Mouse (Mus musculus): ENCODE data around the gene Erp27. TPM values are rescaled to one million over a fixed set of nuclear protein-coding genes. Genes with fewer than 3 reads are reported as not detected.

Gene Erp27
- polyA plus RNA-seq, 1 experiment, result 0.05 TPM

DNA sequence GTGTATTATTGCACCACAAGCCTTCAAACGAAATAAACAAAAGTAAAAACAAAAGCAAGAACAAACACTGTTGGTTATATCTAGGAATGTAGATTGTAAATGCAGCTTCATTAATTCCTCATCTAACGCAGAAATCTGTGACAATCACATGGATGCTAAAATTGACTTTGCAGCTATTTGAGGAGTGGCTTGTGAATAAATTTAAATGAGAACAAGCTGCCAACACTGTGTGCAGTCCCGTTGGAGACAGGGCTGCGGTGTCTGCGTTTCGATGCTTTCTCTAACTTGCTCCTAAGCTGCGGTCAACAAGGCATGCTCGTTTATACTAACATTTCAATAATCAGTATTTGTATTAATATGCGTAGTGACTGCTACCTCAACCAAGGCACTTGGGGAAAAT, 20.3 kb upstream of the Erp27 start:
- Histone ChIP-seq H3K4me2 (ENCODE audit: low read depth) (no peak overlapping the region), H3K4me3 (no peak overlapping the region), H3K79me2 (ENCODE audit: control insufficient read depth, insufficient read depth) (no peaks in the 10 kb centered on the region), H3K27me3 (ENCODE audit: control insufficient read depth, insufficient read depth, insufficient read length) (no peaks in the 10 kb centered on the region), H3K36me3 (ENCODE audit: control insufficient read depth, insufficient read depth) (no peaks in the 10 kb centered on the region), H3ac (ENCODE audit: control insufficient read depth, insufficient read length) (no peak overlapping the region)
- TF ChIP-seq SRF (IDR thresholded peaks at IDR 0.05; ENCODE audit: control insufficient read depth, insufficient read length, low read depth), result no peak
- no peak for TF ChIP-seq CEBPB (IDR thresholded peaks at IDR 0.05; ENCODE audit: insufficient read depth, poor library complexity, severe bottlenecking)
- TF ChIP-seq TCF12 (IDR thresholded peaks at IDR 0.05; ENCODE audit: insufficient read depth, poor library complexity, severe bottlenecking), result no peak
- no peak for TF ChIP-seq E2F4 (IDR thresholded peaks at IDR 0.05; ENCODE audit: insufficient read depth)
- no peak for TF ChIP-seq TCF3 (IDR thresholded peaks at IDR 0.05; ENCODE audit: insufficient read length, low read depth)
- TF ChIP-seq POLR2AphosphoS2 (IDR thresholded peaks at IDR 0.05; ENCODE audit: insufficient read length, low read depth), result no peak
- no peak for TF ChIP-seq POLR2A (IDR thresholded peaks at IDR 0.05; ENCODE audit: insufficient read length, low read depth)
- TF ChIP-seq MAX (IDR thresholded peaks at IDR 0.05; ENCODE audit: low read depth), result no peak
- no peak for TF ChIP-seq REST (IDR thresholded peaks at IDR 0.05; ENCODE audit: insufficient read depth, insufficient read length)
- TF ChIP-seq MYOG (IDR thresholded peaks at IDR 0.05; ENCODE audit: control insufficient read depth in 1 of 3, insufficient read depth in 1 of 3, insufficient read length in 2 of 3, low read depth in 2 of 3), result no peak
- TF ChIP-seq USF1 (IDR thresholded peaks at IDR 0.05; ENCODE audit: low read depth), result no peak
- no peak for TF ChIP-seq MYOD1 (IDR thresholded peaks at IDR 0.05; ENCODE audit: control insufficient read depth in 1 of 3, insufficient read length in 2 of 3, low read depth in 2 of 3)

DNA sequence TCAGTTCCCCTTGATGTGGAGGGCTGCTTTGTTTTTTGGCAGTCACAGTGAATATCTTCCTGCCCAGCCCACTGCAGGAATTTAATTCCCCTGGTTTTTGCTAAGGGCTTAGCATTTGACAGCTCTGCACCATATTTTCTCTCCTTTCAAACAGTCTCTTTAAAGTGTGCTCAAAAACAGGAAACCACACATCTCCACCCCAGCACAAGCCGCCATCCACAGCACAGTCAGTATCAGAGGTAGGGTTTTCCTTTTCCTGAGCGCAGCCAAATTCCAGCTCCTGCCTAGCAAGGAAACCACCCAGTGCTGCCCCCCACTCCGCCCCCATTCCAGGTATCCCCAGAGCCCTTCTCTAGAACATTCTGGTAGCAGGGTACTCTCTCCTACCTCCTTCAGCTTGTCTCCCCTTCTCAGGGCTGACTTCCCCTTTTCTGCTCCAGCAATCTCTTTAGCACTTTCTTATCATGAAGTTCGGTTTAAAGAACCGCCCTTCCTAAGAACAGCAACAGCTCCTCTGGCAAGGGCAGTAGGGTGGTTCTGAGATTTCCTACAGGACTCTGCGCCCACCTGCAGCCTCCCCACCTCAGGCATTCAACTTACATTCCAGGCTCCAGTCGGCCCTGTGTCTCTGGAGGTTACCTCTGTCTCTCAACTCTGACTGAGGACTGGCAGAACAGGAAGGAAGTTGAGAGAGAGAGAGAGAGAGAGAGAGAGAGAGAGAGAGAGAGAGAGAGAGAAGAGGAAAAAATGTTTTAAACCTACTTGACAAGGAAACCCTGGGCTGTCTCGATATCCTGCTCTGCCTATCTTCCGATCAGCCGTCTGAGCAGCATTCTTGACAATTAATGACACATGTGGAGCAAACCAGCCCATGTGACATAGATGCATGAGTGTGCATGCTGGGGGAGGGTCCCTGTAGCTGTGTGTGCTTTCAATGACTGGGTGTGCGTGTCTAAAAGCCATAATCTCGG, 19.4 kb upstream of the Erp27 start, which contains the start of gene Arhgdib:
TSS of gene Arhgdib (minus strand) at position 849 of the 971 bp plus-strand sequence.
- H3K36me3 ChIP-seq (ENCODE audit: control insufficient read depth, insufficient read depth), result no peaks in the 10 kb centered on the region
- H3K79me2 ChIP-seq (ENCODE audit: control insufficient read depth, insufficient read depth), result no peaks in the 10 kb centered on the region
- no peaks in the 10 kb centered on the region for H3K27me3 ChIP-seq (ENCODE audit: control insufficient read depth, insufficient read depth, insufficient read length)
- no peak within 1 kb of the TSS for H3K4me3 ChIP-seq
- no peak for TF ChIP-seq E2F4 (IDR thresholded peaks at IDR 0.05; ENCODE audit: insufficient read depth)
- no peak for TF ChIP-seq POLR2A (IDR thresholded peaks at IDR 0.05; ENCODE audit: insufficient read length, low read depth)
- no peak for TF ChIP-seq MYOG (IDR thresholded peaks at IDR 0.05; ENCODE audit: control insufficient read depth in 1 of 3, insufficient read depth in 1 of 3, insufficient read length in 2 of 3, low read depth in 2 of 3)
- peak within 1 kb of the TSS; percentile 63 for H3K4me2 ChIP-seq (ENCODE audit: low read depth)
- H3ac ChIP-seq (ENCODE audit: control insufficient read depth, insufficient read length), result no peak within 1 kb of the TSS

DNA sequence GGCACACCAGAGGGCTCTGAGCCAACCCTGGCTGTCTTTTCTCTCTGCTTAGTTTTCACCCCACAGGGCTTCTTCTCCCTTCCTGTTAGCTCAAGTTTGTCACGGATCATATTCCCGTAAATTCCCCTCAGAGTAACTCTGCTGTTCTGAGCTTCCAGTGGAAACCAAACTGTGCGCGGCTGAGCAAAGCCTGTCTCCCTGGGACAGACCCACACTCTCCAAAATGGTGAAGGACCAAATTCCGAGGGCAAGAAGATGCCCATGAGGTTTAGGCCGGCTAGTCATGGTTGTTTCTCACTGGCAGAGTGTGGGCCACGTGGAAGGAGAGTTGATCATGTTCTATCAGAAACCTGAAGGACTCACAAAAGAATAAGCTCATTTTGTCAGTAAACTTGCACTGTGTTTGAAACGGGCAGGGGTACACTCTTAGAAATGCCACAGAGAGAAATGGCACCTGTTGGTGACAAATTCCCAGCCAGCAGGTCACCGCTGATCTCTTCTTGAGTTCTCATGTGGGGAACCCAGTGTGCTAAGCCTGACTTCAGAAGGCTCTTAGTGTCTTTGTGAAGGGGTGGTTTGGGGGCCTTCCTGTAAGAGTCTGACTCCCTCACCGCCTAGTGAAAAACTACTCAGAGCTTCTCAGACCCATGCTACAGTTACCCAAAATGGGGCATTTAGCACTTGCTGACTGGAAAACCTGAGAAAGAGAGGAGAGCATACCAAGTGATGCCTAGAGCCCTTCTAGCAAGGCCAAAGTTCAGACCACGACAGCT, 18.4 kb upstream of the Erp27 start:
- H3K4me3 ChIP-seq, result no peak overlapping the region
- H3K79me2 ChIP-seq (ENCODE audit: control insufficient read depth, insufficient read depth), result no peaks in the 10 kb centered on the region
- H3K4me2 ChIP-seq (ENCODE audit: low read depth), result peak overlapping the region; percentile 63
- no peaks in the 10 kb centered on the region for H3K36me3 ChIP-seq (ENCODE audit: control insufficient read depth, insufficient read depth)
- H3ac ChIP-seq (ENCODE audit: control insufficient read depth, insufficient read length), result no peak overlapping the region
- TF ChIP-seq MYOD1 (IDR thresholded peaks at IDR 0.05; ENCODE audit: control insufficient read depth in 1 of 3, insufficient read length in 2 of 3, low read depth in 2 of 3) (peak in 1 of 3 experiments; percentile 29), MYOG (IDR thresholded peaks at IDR 0.05; ENCODE audit: control insufficient read depth in 1 of 3, insufficient read depth in 1 of 3, insufficient read length in 2 of 3, low read depth in 2 of 3) (peak in 1 of 3 experiments; percentile 28), POLR2AphosphoS2 (IDR thresholded peaks at IDR 0.05; ENCODE audit: insufficient read length, low read depth) (no peak)
- no peaks in the 10 kb centered on the region for H3K27me3 ChIP-seq (ENCODE audit: control insufficient read depth, insufficient read depth, insufficient read length)

DNA sequence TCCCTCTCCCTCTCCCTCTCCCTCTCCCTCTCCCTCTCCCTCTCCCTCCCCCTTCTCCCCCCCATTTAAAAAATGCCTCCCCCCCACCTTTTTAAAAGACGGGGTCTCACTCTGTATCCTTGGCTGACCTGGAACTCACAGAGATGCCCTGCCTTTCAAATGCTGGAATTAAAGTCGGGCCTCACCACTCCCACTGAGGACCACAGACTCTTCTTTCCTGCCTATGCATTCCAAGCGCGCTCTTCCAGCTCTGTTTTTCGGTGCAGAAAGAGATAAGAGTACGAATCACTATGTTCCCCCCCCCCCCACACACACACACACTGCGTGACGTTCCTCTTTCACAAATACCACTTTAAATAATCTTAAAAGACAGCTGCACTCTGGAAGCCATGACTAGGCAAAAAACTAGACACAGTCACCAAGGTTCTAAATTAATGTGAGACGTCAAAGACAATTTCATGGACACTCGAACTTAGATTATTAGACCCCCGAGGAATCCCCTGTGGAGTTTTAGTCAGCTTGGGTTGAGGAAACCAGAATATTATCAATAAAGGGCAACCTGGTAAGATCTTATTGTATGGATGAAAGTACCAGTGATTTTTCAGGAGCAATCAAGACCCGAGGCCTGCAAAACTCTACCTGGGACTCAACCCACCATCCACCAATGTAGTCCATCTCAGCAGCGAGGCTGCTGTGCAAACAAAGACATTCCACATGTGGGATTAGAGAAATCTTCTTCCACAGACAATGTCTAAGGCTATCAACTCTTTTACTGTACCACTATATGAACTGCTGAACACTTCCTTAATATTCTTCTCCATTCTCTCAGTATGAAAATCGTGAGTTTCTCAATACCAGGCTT, 17.6 kb upstream of the Erp27 start:
- Histone ChIP-seq H3K79me2 (ENCODE audit: control insufficient read depth, insufficient read depth) (no peaks in the 10 kb centered on the region), H3ac (ENCODE audit: control insufficient read depth, insufficient read length) (no peak overlapping the region), H3K27me3 (ENCODE audit: control insufficient read depth, insufficient read depth, insufficient read length) (no peaks in the 10 kb centered on the region), H3K4me2 (ENCODE audit: low read depth) (peak overlapping the region; percentile 63), H3K4me3 (no peak overlapping the region), H3K36me3 (ENCODE audit: control insufficient read depth, insufficient read depth) (no peaks in the 10 kb centered on the region)
- no peak for TF ChIP-seq USF1 (IDR thresholded peaks at IDR 0.05; ENCODE audit: low read depth)
- no peak for TF ChIP-seq SRF (IDR thresholded peaks at IDR 0.05; ENCODE audit: control insufficient read depth, insufficient read length, low read depth)
- TF ChIP-seq MAX (IDR thresholded peaks at IDR 0.05; ENCODE audit: low read depth), result no peak
- no peak for TF ChIP-seq TCF12 (IDR thresholded peaks at IDR 0.05; ENCODE audit: insufficient read depth, poor library complexity, severe bottlenecking)
- TF ChIP-seq E2F4 (IDR thresholded peaks at IDR 0.05; ENCODE audit: insufficient read depth), result no peak
- TF ChIP-seq POLR2AphosphoS2 (IDR thresholded peaks at IDR 0.05; ENCODE audit: insufficient read length, low read depth), result no peak
- TF ChIP-seq CEBPB (IDR thresholded peaks at IDR 0.05; ENCODE audit: insufficient read depth, poor library complexity, severe bottlenecking), result no peak
- no peak for TF ChIP-seq MYOD1 (IDR thresholded peaks at IDR 0.05; ENCODE audit: control insufficient read depth in 1 of 3, insufficient read length in 2 of 3, low read depth in 2 of 3)
- no peak for TF ChIP-seq REST (IDR thresholded peaks at IDR 0.05; ENCODE audit: insufficient read depth, insufficient read length)
- no peak for TF ChIP-seq MYOG (IDR thresholded peaks at IDR 0.05; ENCODE audit: control insufficient read depth in 1 of 3, insufficient read depth in 1 of 3, insufficient read length in 2 of 3, low read depth in 2 of 3)
- TF ChIP-seq TCF3 (IDR thresholded peaks at IDR 0.05; ENCODE audit: insufficient read length, low read depth), result no peak
- no peak for TF ChIP-seq POLR2A (IDR thresholded peaks at IDR 0.05; ENCODE audit: insufficient read length, low read depth)

All from myocyte (in vitro differentiated cells).